Mouse (Mus musculus): ENCODE data around the gene Cd2bp2. TPM values are rescaled to one million over a fixed set of nuclear protein-coding genes. Genes with fewer than 3 reads are reported as not detected.

The Cd2bp2 gene
- polyA plus RNA-seq (2016; fragmentation: Nextera tagmentation; extraction: Ambion mirVana): 50.5 and 51.5 TPM in 2 replicates

GRCm38 (mm10) chr7:127195544-127196295 is at the start of gene Cd2bp2:
Gene Cd2bp2 (minus strand): TSS chr7:127196050.
- Histone ChIP-seq H3K9me3 (replicated peaks) (no peaks in the 10 kb centered on the region), H3K36me3 (peaks cover 79% of the 10 kb centered on the region), H3K4me2 (peak within 1 kb of the TSS; percentile 85), H3K4me3 (peak within 1 kb of the TSS; percentile 86), H3K4me1 (replicated peaks) (peaks cover 20% of the 10 kb centered on the region), H3K9ac (peak within 1 kb of the TSS; percentile 85), H3K27ac (ENCODE audit: poor library complexity, severe bottlenecking) (peak within 1 kb of the TSS; percentile 90), H3K27me3 (replicated peaks) (no peaks in the 10 kb centered on the region)
- peak; percentile 93 for ATAC-seq (ENCODE audit: insufficient number of reproducible peaks, low FRiP score)
- under 1% methylated on average over 51 of the region's 51 CpGs for WGBS

DNA sequence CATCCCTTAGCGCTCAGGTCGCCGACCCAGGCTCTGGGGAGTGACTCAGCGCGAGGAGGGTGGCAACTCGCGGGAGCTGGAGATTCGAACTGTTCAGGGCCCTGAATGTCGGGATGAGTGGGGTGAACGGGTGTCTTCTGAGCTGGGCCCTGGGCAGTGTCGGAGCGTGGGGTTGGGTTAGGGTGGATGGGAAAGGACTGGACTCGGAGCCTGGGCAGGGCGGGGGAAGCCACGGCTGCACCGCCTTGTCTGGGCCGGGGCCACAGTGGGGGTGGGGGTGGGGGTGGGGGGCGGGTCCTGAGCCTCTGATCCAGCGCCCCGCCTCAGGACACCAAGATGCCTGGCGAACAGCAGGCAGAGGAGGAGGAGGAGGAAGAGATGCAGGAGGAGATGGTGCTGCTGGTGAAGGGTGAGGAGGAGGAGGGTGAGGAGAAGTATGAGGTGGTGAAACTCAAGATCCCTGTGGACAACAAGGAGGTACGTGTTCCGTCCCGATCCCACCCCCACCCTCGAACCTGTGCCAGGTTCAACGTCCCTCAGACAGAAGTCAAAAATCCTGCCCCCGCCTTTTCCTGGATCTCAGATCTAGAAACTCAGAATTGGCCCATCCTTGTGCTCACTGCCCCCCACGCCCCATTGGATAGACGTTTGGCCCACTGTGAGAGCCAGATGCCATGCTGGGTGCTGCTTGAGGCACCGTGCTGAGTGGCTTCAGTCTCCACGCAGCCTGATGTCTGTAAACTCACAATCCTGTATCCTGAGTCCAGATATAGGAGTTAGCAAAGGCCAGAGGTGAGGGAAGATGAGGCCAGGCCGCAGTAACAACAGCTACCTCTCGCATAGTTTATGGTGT is 49.0 kb upstream of the Cd2bp2 start:
- WGBS: 12% methylated on average over 30 of the region's 33 CpGs
- Histone ChIP-seq H3K9ac (peak overlapping the region; percentile 91), H3K27ac (ENCODE audit: poor library complexity, severe bottlenecking) (peak overlapping the region; percentile 92), H3K4me3 (peak overlapping the region; percentile 83), H3K27me3 (replicated peaks) (no peaks in the 10 kb centered on the region), H3K9me3 (replicated peaks) (no peaks in the 10 kb centered on the region), H3K4me2 (peak overlapping the region; percentile 93), H3K36me3 (peaks cover 24% of the 10 kb centered on the region), H3K4me1 (replicated peaks) (peaks cover 24% of the 10 kb centered on the region)
- ATAC-seq (ENCODE audit: insufficient number of reproducible peaks, low FRiP score): peak; percentile 67

DNA sequence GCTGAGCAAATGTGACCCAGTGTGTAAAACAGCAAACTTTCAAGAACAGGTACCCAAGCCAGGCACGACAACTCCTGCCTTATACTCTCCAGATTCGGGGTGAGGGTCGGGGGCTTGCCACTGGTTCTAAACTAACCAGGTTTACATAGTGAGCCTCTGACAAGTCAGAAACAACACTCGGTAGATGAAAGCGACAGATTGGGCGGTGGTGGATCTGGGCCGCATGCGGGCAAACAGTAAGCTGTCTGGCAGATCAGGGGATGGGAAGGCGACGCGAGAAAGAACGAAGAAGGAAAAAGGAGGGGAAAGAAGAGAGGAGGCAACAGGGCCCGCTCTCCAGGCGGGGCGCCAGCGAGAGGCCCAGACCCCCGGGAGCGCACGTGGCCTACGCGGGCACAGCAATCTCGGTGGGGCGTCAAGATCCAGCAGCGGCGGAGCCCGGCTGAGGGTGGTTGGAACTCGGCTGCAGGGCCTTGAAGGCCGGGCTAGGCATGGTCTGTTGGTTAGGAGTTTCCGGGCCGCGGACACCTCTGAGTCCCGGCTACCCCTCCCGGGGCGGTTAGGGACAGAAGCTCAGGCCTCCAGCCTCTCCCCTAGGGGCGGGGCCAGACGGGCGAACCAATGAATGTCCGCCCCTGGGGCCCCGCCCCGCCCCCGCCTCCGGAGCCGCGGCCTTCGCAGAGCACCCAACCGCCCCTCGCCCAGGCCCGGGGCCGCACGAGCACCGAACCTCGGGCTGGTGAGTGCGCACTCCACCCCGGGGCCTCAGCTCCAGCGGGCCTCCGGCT is 48.2 kb upstream of the Cd2bp2 start, which contains the start of gene Zfp771:
Zfp771 (plus strand) TSS at position 405 of the 788 bp plus-strand sequence.
- WGBS: under 1% methylated on average over 53 of the region's 56 CpGs
- no peaks in the 10 kb centered on the region for H3K27me3 ChIP-seq (replicated peaks)

DNA sequence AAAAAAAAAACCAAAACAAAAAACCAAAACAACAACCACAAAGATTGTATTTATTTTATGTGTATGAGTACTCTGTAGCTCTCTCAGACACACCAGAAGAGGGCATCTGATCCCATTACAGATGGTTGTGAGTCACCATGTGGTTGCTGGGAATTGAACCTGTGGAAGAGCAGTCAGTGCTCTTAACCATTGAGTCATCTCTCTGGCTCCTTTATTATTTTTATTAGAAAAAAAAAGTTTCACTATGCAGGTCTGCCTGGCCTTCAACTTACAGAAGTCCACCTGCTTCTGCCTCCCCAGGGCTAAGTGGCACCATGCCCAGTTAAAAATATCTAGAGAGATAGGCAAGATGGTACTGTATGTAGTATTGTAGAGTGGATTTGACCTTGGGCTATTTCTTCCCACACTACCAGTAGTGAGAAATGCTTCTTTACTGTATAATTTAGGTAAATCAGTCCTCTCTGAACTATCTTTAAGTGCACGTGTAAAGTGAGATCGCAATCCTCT is 47.6 kb upstream of the Cd2bp2 start:
- Histone ChIP-seq H3K27ac (ENCODE audit: poor library complexity, severe bottlenecking) (peak overlapping the region; percentile 92), H3K27me3 (replicated peaks) (no peaks in the 10 kb centered on the region), H3K9me3 (replicated peaks) (no peaks in the 10 kb centered on the region), H3K4me3 (peak overlapping the region; percentile 83; the same call in 1 of the 2 replicates), H3K4me2 (peak overlapping the region; percentile 93), H3K9ac (peak overlapping the region; percentile 91), H3K36me3 (peaks cover 23% of the 10 kb centered on the region), H3K4me1 (replicated peaks) (peaks cover 24% of the 10 kb centered on the region)
- ATAC-seq (ENCODE audit: insufficient number of reproducible peaks, low FRiP score): no peak
- WGBS: 32% methylated on average over 2 of the region's 2 CpGs

More for the DNA sequence above, 48.2 kb upstream of the Cd2bp2 start, which contains the start of gene Zfp771:
- ATAC-seq (ENCODE audit: insufficient number of reproducible peaks, low FRiP score): peak; percentile 97
- Histone ChIP-seq H3K4me3 (peak within 1 kb of the TSS; percentile 83), H3K27ac (ENCODE audit: poor library complexity, severe bottlenecking) (peak within 1 kb of the TSS; percentile 92), H3K36me3 (peaks cover 17% of the 10 kb centered on the region), H3K9ac (peak within 1 kb of the TSS; percentile 91), H3K4me2 (peak within 1 kb of the TSS; percentile 93), H3K9me3 (replicated peaks) (no peaks in the 10 kb centered on the region), H3K4me1 (replicated peaks) (peaks cover 24% of the 10 kb centered on the region)

- Histone ChIP-seq H3K9me3 (replicated peaks) (no peaks in the 10 kb centered on the region), H3K4me3 (no peak overlapping the region), H3K27me3 (replicated peaks) (no peaks in the 10 kb centered on the region), H3K4me1 (replicated peaks) (peaks cover 27% of the 10 kb centered on the region), H3K9ac (peak overlapping the region; percentile 51; the same call in 1 of the 2 replicates), H3K4me2 (0 out of 2 replicates have a peak overlapping the region, but pooled peaks have one; percentile 4), H3K36me3 (peaks cover 57% of the 10 kb centered on the region), H3K27ac (ENCODE audit: poor library complexity, severe bottlenecking) (no peak overlapping the region)
- ATAC-seq (ENCODE audit: insufficient number of reproducible peaks, low FRiP score): no peak
- 94% methylated on average over 2 of the region's 2 CpGs for WGBS
These were observed 38.9 kb upstream of the Cd2bp2 start for GRCm38 (mm10) chr7:127234777-127235176.

- Histone ChIP-seq H3K4me2 (peak overlapping the region; percentile 76), H3K4me3 (peak overlapping the region; percentile 71), H3K36me3 (peaks cover 60% of the 10 kb centered on the region), H3K27ac (ENCODE audit: poor library complexity, severe bottlenecking) (peak overlapping the region; percentile 97; the same call in 1 of the 2 replicates), H3K9ac (peak overlapping the region; percentile 90), H3K9me3 (replicated peaks) (no peaks in the 10 kb centered on the region), H3K27me3 (replicated peaks) (no peaks in the 10 kb centered on the region), H3K4me1 (replicated peaks) (peaks cover 32% of the 10 kb centered on the region)
- ATAC-seq (ENCODE audit: insufficient number of reproducible peaks, low FRiP score): no peak
- 2% methylated on average over 9 of the region's 9 CpGs for WGBS
These were observed 37.9 kb upstream of the Cd2bp2 start for GRCm38 (mm10) chr7:127233765-127234164.

DNA sequence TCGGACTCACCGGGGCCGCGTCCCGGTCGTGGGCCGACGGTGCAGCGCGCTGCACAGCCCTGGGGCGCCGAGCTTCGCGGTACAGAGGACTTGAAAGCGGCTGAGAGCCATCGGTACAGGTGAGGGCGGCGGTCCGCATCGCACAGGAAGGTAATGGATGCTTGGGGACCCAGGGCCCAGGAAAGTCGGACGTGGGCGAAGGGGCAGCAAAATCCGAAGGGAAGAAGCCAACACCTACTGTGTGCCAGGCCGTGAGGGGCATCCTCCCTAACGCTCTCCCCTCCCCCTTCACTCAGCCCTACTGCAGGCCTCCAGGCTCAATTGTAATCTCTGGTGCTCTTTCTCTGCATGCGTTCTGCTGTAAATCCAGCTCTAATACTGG is 37.5 kb upstream of the Cd2bp2 start:
- Histone ChIP-seq H3K9ac (peak overlapping the region; percentile 90), H3K4me2 (peak overlapping the region; percentile 76), H3K4me1 (replicated peaks) (peaks cover 32% of the 10 kb centered on the region), H3K27ac (ENCODE audit: poor library complexity, severe bottlenecking) (peak overlapping the region; percentile 97), H3K4me3 (peak overlapping the region; percentile 71), H3K27me3 (replicated peaks) (no peaks in the 10 kb centered on the region), H3K36me3 (peaks cover 55% of the 10 kb centered on the region), H3K9me3 (replicated peaks) (no peaks in the 10 kb centered on the region)
- WGBS: under 1% methylated on average over 27 of the region's 27 CpGs
- peak; percentile 52 for ATAC-seq (ENCODE audit: insufficient number of reproducible peaks, low FRiP score)

DNA sequence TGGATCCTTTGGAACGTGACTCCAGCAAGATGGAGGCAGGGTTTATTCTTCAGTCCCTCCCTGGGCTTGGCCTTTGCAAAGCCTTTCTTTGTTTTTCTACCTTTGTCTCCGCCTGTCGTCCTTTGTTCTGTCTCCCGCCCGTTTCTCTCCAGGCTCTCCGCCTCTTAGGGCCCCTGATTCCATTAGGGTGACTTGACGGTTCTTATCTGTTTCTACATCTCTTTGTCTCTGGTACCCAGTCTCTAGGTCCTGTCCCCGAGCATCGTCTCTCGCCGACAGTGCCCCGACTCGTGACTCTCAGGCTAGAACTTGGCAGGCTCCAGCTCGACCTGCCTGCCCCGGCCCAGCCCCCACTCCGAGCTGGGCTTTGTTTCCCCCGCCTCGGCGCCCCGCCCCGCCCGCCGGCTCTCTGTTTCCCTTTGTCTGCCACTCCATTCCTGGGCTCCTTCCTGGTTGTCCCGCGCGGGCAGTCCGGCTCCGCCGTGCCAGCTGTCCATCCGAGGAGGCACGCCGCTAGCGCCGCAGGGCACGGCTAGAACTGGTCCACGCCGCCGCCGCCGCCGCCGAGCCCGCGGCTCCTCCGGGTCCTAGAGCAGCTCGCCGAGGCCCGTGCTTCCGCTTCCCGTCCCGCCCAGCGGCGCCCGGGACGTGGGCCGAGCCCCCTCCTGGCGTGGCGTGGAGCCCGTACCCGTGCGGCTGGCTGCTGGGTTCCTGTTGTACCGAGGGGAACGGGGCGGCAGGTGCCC is 36.9 kb upstream of the Cd2bp2 start, which contains the start of the genes Zfp553 and Sept1:
Zfp553 (plus strand) TSS at position 440 of the 746 bp plus-strand sequence.
Sept1 (minus strand) TSS at position 509 of the 746 bp plus-strand sequence.
- H3K27ac ChIP-seq (ENCODE audit: poor library complexity, severe bottlenecking): peak within 1 kb of the TSS; percentile 97
- under 1% methylated on average over 64 of the region's 64 CpGs for WGBS
- H3K4me2 ChIP-seq: peak within 1 kb of the TSS; percentile 76
- peaks cover 50% of the 10 kb centered on the region for H3K36me3 ChIP-seq
- no peaks in the 10 kb centered on the region for H3K27me3 ChIP-seq (replicated peaks)
- H3K4me1 ChIP-seq (replicated peaks): peaks cover 32% of the 10 kb centered on the region
- peak within 1 kb of the TSS; percentile 90 for H3K9ac ChIP-seq
- no peaks in the 10 kb centered on the region for H3K9me3 ChIP-seq (replicated peaks)
- ATAC-seq (ENCODE audit: insufficient number of reproducible peaks, low FRiP score): peak; percentile 88
- peak within 1 kb of the TSS; percentile 71 for H3K4me3 ChIP-seq

DNA sequence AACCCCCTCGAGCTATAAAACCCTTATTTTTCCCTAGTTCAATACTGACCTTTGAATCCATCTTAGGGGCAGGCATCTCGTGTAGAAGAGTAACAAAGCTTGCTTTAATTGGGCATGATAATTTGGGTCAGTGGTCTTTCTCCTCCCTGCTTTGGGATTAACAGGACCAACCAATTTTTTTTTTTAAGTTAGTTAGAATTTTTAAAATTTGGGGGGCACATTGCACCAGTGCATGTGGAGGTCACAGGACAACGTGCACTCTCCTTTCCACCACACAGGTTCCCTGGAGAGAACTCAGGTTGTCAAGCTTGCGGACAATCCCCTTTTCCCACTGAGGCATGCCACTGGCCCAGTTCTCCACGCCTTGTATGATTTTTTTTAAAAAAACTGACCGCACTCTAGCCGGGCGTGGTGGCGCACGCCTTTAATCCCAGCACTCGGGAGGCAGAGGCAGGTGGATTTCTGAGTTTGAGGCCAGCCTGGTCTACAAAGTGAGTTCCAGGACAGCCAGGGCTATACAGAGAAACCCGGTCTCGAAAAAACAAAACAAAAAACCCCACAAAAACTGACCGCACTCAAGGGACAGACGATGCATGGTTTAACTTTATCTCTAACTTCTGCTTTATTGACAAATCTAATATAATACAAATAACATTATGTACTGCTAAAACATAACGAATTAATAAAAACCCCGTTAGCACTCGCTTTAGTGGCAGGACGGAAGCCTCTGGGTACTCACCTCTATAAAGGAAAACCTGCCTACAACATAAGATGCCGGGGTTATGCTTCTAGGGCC is 36.2 kb upstream of the Cd2bp2 start:
- H3K4me3 ChIP-seq: peak overlapping the region; percentile 71
- H3K27me3 ChIP-seq (replicated peaks): no peaks in the 10 kb centered on the region
- peak overlapping the region; percentile 90 for H3K9ac ChIP-seq
- no peak for ATAC-seq (ENCODE audit: insufficient number of reproducible peaks, low FRiP score)
- peaks cover 32% of the 10 kb centered on the region for H3K4me1 ChIP-seq (replicated peaks)
- 8% methylated on average over 20 of the region's 20 CpGs for WGBS
- H3K27ac ChIP-seq (ENCODE audit: poor library complexity, severe bottlenecking): peak overlapping the region; percentile 97
- peaks cover 42% of the 10 kb centered on the region for H3K36me3 ChIP-seq
- H3K9me3 ChIP-seq (replicated peaks): no peaks in the 10 kb centered on the region
- H3K4me2 ChIP-seq: peak overlapping the region; percentile 76

Data from heart, embryonic 12.5 days (tissue).